Mouse (Mus musculus): Measurements from ENCODE around the gene Axdnd1.

GRCm38 (mm10) chr1:156467655-156468255 is 46.8 kb upstream of the Axdnd1 start:
- TF ChIP-seq CTCF (IDR thresholded peaks at IDR 0.05; ENCODE audit: extremely low read depth, insufficient read length, insufficient replicate concordance, low read depth, low read length): no peak
- TF ChIP-seq POLR2A (IDR thresholded peaks at IDR 0.05; ENCODE audit: low read depth, low read length): no peak

All from small intestine, adult 2 months (tissue).